Mouse (Mus musculus) retina, adult 2 months (tissue): ENCODE data around the gene Cxcl9.

Experiments
- DNase-seq: peaks from one replicate; pipeline ENCODE4 v3.0.0-alpha.2; 2012; ENCODE audit warnings: low read depth, low spot score

The Cxcl9 gene

DNA sequence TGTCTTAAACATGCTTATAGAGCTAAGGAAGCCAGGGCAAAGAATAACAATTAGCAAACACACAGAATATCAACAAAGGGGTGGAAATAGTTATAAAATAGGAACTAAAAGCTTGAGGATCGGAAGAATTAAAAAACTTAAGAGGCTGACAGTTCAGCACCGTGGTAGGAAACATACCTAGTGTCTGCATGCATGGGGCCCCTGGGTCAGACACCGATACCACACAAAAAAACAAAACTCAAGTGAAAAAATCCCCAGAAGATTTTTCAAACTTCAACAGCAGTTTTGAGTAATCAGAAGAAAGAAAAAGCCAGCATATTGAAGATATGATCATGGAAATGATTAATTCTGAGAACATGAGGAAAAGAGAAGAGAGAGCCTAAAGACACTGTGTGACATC lies 8.9 kb upstream of the Cxcl9 start:
- no peak for DNase-seq

GRCm38 (mm10) chr5:92332359-92332840 lies 4.5 kb upstream of the Cxcl9 start:
- DNase-seq = no peak

DNA sequence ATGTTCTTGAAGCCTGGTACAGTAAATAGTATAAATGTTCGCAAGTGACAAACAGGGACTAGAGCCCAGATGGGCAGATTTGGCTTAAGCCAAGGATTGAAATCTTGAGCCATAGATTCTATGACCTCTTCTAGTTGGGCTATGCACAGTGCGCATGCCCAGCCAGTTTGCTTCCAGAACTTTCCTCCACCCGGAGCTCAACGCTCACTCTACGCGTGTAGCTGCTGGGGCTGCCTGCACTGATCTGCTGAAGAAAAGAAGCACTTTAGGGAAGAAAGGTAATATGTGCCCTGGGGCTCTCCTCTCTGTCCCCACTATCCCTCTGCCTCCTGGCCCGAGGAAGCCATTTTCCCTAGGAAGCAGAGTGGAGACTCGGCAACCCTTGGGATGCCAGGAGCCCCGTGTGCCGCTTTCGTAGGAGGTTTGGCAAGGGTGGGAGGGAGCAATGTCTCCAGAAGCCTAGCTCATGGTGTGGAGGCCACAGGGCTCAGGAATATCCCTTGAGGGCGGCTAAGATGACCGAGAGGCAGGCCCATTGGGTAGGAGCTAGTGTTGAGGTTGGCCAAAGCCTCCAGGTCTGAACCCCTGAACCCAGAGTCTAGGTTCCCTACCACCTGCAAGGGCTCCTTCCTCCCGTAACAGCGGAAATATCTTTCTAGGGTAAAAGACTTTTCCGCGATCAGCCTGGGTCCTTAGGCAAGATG lies 3.9 kb upstream of the Cxcl9 start, which contains the start of gene Art3:
Gene Art3, plus strand, starts transcription at position 193 of the 704 bp plus-strand sequence.
- no peak for DNase-seq

GRCm38 (mm10) chr5:92331122-92331521 lies 3.2 kb upstream of the Cxcl9 start:
- no peak for DNase-seq

DNA sequence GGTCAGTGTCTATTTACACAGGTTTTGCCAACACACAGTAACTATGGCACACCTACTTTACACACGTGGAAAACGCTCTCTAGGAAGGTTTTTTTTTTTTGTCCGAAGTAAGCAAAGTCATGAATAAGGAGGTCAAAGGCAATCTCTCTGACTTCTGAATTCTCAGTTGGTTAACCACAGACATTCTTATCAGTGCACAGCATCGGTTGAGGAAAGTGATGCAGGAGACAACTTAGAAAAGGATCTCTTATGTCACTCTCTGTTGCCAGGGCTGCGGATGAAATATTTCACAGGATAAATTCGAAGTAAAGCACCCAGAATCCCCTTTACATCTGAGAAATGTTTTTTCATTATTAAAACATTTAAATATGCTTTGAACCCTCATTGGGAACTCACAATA lies 512 bp downstream of the Cxcl9 start:
- no peak for DNase-seq

GRCm38 (mm10) chr5:92323264-92323663 lies 4.6 kb downstream of the Cxcl9 start:
- DNase-seq = no peak

- DNase-seq = no peak
These were observed 5.3 kb downstream of the Cxcl9 start for GRCm38 (mm10) chr5:92322612-92323011.

GRCm38 (mm10) chr5:92321631-92322400 lies 6.1 kb downstream of the Cxcl9 start:
- DNase-seq = no peak

DNA sequence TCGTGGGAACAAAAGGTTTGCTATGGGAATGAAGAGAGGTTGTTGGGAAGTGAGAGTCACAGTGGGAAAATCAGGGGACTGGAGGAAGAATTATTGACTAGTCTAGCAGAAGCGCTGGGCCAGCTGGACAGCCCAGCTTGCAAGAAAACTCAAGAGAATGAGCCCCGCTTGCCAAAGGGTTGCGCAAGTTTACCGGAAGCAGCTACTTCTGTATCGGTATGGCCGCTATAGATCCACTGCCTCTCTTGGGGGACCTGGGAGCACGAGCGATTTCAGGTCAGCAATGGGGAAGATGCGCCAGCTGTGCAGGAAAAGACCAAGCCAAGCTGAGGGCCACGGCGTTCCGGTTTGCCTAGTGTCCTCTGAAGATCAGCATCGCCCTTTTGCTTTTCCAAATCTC lies 9.3 kb downstream of the Cxcl9 start:
- no peak for DNase-seq

GRCm38 (mm10) chr5:92318119-92318518 lies 9.8 kb downstream of the Cxcl9 start:
- no peak for DNase-seq

GRCm38 (mm10) chr5:92313776-92314175 lies 14.1 kb downstream of the Cxcl9 start:
- no peak for DNase-seq

- DNase-seq = peak; percentile 64
These were observed 15.7 kb downstream of the Cxcl9 start for GRCm38 (mm10) chr5:92312046-92312715.

DNA sequence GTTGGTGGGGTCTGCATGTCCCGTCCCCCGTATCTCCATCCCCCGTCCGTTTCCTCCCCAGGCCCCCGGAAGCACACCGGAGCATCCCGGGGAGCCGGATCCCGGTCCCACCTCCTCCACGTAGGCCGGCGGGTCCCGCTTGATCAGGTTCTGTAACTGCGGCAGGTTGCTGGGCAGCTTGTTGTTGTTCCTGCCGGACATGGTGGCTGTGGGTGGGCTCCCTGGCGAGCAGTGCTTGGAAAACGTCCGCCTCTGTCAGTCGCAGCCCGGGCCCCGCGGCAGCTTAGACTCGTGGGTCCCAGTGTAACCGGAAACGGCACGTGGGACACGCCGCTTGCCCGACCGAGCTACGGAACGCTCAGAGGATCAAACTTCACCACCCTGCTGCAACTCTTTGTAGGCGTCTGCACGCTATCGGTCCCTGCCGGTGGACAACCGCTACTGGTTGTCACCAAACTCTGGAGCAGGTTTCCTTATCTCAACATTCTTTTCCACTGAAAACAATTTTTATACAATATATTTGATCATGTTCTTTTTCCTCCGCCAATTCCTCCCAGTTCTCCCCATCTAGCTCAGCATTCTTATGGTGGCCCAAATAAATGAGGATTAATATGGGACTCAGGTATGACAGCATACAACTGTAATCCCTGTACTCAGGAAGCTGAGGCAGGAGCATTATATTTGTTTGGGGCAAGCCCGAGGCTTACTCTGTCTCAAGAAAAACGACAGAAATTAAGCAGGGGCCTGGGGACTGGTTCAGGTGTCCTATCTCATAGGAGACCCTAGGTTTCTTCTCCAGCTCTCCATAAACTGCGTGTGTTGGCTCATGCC lies 18.0 kb downstream of the Cxcl9 start, which contains the start of gene Sdad1:
Gene Sdad1, minus strand, starts transcription at position 799 of the 831 bp plus-strand sequence.
- peak; percentile 88 for DNase-seq

DNA sequence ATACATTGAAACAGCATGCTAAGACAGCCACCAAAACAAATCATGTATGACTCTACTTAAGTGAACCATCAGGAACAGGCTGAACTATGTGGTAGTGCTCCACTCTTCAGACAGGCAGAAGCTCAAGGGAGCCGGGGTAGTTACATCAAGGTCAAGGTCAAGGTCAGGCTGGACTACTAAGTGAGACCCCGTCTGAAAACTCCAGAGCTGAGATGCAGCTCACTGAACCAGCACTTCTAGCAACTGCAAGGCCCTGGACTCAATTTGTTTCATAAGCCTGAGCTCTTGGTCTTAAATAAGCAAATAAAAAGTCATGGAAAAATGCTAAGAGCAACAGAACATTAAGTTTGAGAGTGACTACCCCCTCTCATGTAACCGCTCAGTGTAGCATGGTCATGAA lies 23.6 kb downstream of the Cxcl9 start:
- no peak for DNase-seq

GRCm38 (mm10) chr5:92302149-92302840 lies 25.6 kb downstream of the Cxcl9 start:
- DNase-seq = no peak

GRCm38 (mm10) chr5:92294525-92294924 lies 33.4 kb downstream of the Cxcl9 start:
- no peak for DNase-seq

DNA sequence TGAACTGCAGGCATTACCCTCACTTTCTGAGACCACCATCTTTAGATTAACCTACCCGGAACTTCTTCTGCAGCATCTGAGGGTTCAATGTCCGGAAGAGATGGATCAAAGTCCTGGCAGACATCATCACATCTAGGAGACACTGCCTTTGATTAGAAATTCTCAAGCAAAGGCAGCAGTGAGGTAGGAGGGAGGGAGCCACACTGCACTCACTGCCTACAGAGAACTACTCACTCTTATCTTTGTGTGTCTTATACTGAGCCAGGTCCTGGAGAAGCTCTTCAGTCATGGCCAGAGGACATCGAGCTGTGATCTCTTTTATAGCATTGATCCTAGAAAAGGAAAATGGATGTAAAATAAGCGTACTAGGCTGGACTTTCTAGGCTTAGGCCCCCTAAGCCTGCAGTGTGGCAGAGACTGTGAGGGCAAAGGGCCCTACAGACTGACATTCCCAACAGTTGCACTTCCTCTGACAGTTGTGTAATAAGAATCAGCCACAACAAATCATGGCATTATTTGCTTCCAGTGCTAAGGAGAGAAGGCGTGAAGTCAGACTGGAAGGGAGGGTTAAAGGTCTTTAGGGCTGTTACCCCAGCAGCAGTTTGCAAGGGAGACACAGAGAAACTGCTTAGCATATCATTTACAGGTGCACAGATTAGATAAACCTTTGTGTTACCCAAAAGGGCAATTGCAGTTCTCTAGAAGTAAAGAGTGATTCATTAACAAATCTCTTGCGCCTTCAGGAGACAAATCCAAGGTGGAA lies 36.0 kb downstream of the Cxcl9 start:
- no peak for DNase-seq

DNA sequence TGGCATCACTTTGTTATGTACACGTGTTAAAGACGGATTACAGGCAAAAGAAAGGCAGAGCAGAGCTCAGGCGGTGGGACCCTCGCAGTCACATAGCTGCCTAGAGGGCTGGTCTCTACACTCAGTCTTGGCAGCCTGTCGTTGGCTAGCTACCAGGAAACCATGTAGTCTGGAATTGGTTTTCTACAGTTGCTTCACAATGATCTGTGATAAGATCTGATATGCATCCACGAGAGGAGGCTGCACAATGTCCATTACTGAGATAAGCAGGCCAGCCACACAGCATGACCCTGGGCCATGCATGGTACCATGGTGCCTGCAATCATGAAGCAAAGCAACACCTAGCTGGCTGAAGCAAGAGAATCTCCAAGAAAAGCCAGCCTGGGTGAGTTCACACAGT lies 40.0 kb downstream of the Cxcl9 start:
- no peak for DNase-seq

DNA sequence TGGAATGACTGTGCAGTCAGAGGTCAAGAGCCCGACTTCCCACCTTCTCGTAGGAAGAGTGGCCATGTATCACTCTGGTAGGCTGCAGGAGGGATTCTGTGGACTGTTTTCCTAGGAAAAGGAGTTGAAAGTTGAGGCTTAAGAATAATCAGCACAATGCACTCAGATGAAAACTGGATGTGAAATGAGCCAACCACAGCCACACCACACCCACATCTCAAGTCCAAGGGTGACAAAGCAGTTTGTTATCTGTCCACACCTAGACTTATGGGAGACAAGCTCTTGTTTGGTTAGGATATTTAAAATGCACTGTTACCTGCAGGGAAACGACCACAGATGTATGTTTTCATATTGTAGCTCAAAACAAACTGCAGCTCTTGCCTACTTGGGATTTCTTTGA lies 44.8 kb downstream of the Cxcl9 start:
- DNase-seq = no peak

GRCm38 (mm10) chr5:92282571-92282970 lies 45.3 kb downstream of the Cxcl9 start:
- no peak for DNase-seq
